Mouse (Mus musculus): ENCODE results near the gene 4933421I07Rik.

4933421I07Rik gene

GRCm38 (mm10) chr7:42447850-42448249 lies at the start of gene 4933421I07Rik:
TSS of gene 4933421I07Rik (minus strand) at chr7:42448120.
- DNase-seq (ENCODE audit: low spot score in 2 of 2), result no peak

GRCm38 (mm10) chr7:42497356-42497755 lies 49.4 kb upstream of the 4933421I07Rik start:
- DNase-seq (ENCODE audit: low spot score in 2 of 2), result no peak

GRCm38 (mm10) chr7:42496202-42496601 lies 48.3 kb upstream of the 4933421I07Rik start:
- DNase-seq (ENCODE audit: low spot score in 2 of 2), result no peak

- DNase-seq (ENCODE audit: low spot score in 2 of 2), result no peak
Observed at GRCm38 (mm10) chr7:42490859-42491258, 42.9 kb upstream of the 4933421I07Rik start.

GRCm38 (mm10) chr7:42490358-42490757 lies 42.4 kb upstream of the 4933421I07Rik start:
- no peak for DNase-seq (ENCODE audit: low spot score in 2 of 2)

- no peak for DNase-seq (ENCODE audit: low spot score in 2 of 2)
Observed at GRCm38 (mm10) chr7:42454640-42455039, 6.7 kb upstream of the 4933421I07Rik start.

- DNase-seq (ENCODE audit: low spot score in 2 of 2), result peak in 1 of 2 experiments; percentile 8
Observed at GRCm38 (mm10) chr7:42450618-42451017, 2.7 kb upstream of the 4933421I07Rik start.

GRCm38 (mm10) chr7:42447352-42447751 lies 568 bp downstream of the 4933421I07Rik start:
- no peak for DNase-seq (ENCODE audit: low spot score in 2 of 2)
